Mouse (Mus musculus) layer of hippocampus, adult 8-10 months (tissue): ENCODE data around the gene Sdhaf2. TPM values are rescaled to one million over a fixed set of nuclear protein-coding genes. Genes with fewer than 3 reads are reported as not detected.

Source experiments
- total RNA-seq, 4 experiments: library from RNA; stranded (reverse); gene quantifications; 2 replicates each; pipeline ENCODE4 v1.2.4; 2022

Sdhaf2 gene
- total RNA-seq, 4 experiments from 2014 or later, result 48.8 to 64.9 (median 58.2) TPM

Other genes with a start within 250 kb of the Sdhaf2 start
- 100 to 1,000 TPM in 3 of 4 experiments, 10 to 100 TPM in 1; 94.1 to 109 (median 104) TPM for gene Dagla, start 221.3 kb downstream of the Sdhaf2 start, total RNA-seq
- 100 to 1,000 TPM; 241 to 317 (median 281) TPM for gene Syt7, start 137.1 kb downstream of the Sdhaf2 start, total RNA-seq
- gene Lrrc10b, start 68.7 kb downstream of the Sdhaf2 start, total RNA-seq, result 10 to 100 TPM; 47.8 to 70.9 (median 54.8) TPM
- gene Ppp1r32, start 43.2 kb downstream of the Sdhaf2 start, total RNA-seq, result 1 to 10 TPM; 1.4 to 3.4 (median 1.9) TPM
- 10 to 100 TPM; 75.6 to 85.5 (median 83.0) TPM for gene Cpsf7, start 876 bp downstream of the Sdhaf2 start, total RNA-seq
- gene Tmem216, start 30.1 kb upstream of the Sdhaf2 start, total RNA-seq, result 10 to 100 TPM; 10.1 to 14.1 (median 13.3) TPM
- gene Cyb561a3, start 51.0 kb upstream of the Sdhaf2 start, total RNA-seq, result 10 to 100 TPM in 3 of 4 experiments, 1 to 10 TPM in 1; 9.8 to 15.8 (median 12.8) TPM
- gene Tmem138, start 51.2 kb upstream of the Sdhaf2 start, total RNA-seq, result 10 to 100 TPM; 12.8 to 19.3 (median 15.4) TPM
- 100 to 1,000 TPM; 191 to 201 (median 197) TPM for gene Ddb1, start 79.2 kb upstream of the Sdhaf2 start, total RNA-seq
- gene Tkfc, start 79.5 kb upstream of the Sdhaf2 start, total RNA-seq, result 10 to 100 TPM; 15.3 to 21.4 (median 19.9) TPM
- gene Vwce, start 108.1 kb upstream of the Sdhaf2 start, total RNA-seq, result under 1 TPM; 0.64 to 0.96 (median 0.86) TPM
- gene Pga5, start 151.9 kb upstream of the Sdhaf2 start, total RNA-seq, result not detected
- gene Vps37c, start 162.6 kb upstream of the Sdhaf2 start, total RNA-seq, result 10 to 100 TPM; 18.0 to 22.6 (median 20.7) TPM
- under 1 TPM in 3 of 4 experiments, not detected in 1; 0.14 to 0.59 (median 0.58) TPM for gene Cd5, start 212.9 kb upstream of the Sdhaf2 start, total RNA-seq